Mouse (Mus musculus) MEL (cell line): Measurements from ENCODE around the gene Bcas3. TPM values are rescaled to one million over a fixed set of nuclear protein-coding genes. Genes with fewer than 3 reads are reported as not detected.

Experiments used
- DNase-seq: peaks from one replicate; pipeline ENCODE4 v3.0.0; 2011; ENCODE audit warnings: low read depth, low spot score
- H3K27ac ChIP-seq: 2 replicates; pipeline ENCODE4 v1.5.1; 2012; ENCODE audit warnings: low read depth, mild to moderate bottlenecking, control low read depth, low read length, moderate library complexity; ENCODE audit not compliant: control insufficient read depth
- H3K27me3 ChIP-seq, 2 experiments: fragments of 150-350 bp in 1 of 2; sonication (generic) in 1 of 2; 2 replicates each; pipeline ENCODE4 v1.6.1; 2012; ENCODE audit warnings: low read length in 2 of 2, mild to moderate bottlenecking in 2 of 2, improper control_type of control experiment in 1 of 2, moderate library complexity in 1 of 2; ENCODE audit not compliant: insufficient read depth in 2 of 2, control insufficient read depth in 1 of 2
- H3K36me3 ChIP-seq, 2 experiments: 2 replicates each; pipeline ENCODE4 v1.6.1; 2012 to 2014; ENCODE audit warnings: low read length in 2 of 2, improper control_type of control experiment in 1 of 2, inconsistent platforms in 1 of 2, mild to moderate bottlenecking in 1 of 2; ENCODE audit not compliant: insufficient read depth in 2 of 2, control insufficient read depth in 1 of 2
- H3K4me1 ChIP-seq, 2 experiments: fragments of 150-350 bp in 1 of 2; sonication (generic) in 1 of 2; 2 replicates each; pipeline ENCODE4 v1.6.1; 2012; ENCODE audit warnings: low read length in 2 of 2, improper control_type of control experiment in 1 of 2, mild to moderate bottlenecking in 1 of 2; ENCODE audit not compliant: insufficient read depth in 2 of 2, control insufficient read depth in 1 of 2
- H3K4me3 ChIP-seq, 2 experiments: fragments of 150-350 bp in 1 of 2; sonication (generic) in 1 of 2; 2 replicates each; pipeline ENCODE4 v1.5.1; 2012; ENCODE audit warnings: low read depth in 2 of 2, low read length in 2 of 2, mild to moderate bottlenecking in 2 of 2, moderate library complexity in 2 of 2, control low read depth in 1 of 2, improper control_type of control experiment in 1 of 2; ENCODE audit not compliant: control insufficient read depth in 1 of 2, insufficient read depth in 1 of 2
- H3K79me2 ChIP-seq: 2 replicates; pipeline ENCODE4 v1.6.1; 2012; ENCODE audit warnings: mild to moderate bottlenecking, low read length, moderate library complexity; ENCODE audit not compliant: control insufficient read depth, poor library complexity, insufficient read depth
- H3K9ac ChIP-seq: 2 replicates; pipeline ENCODE4 v1.6.1; 2012; ENCODE audit warnings: low read depth, mild to moderate bottlenecking, control low read depth, low read length, moderate library complexity; ENCODE audit not compliant: control insufficient read depth, poor library complexity, severe bottlenecking
- H3K9me3 ChIP-seq: fragments of 150-350 bp; sonication (generic); replicated peaks from 2 replicates; pipeline ENCODE4 v1.6.1; 2012; ENCODE audit warnings: mild to moderate bottlenecking, low read length, improper control_type of control experiment, moderate library complexity; ENCODE audit not compliant: insufficient read depth
- CTCF ChIP-seq, 3 experiments: IDR thresholded peaks in 2 of 3; conservative IDR thresholded peaks in 1 of 3; 2 replicates each; pipeline ENCODE4 v1.5.1; 2011 to 2012; ENCODE audit warnings: low read length in 3 of 3, low read depth in 2 of 3, mild to moderate bottlenecking in 2 of 3, improper control_type of control experiment in 1 of 3, inconsistent platforms in 1 of 3, mixed read lengths in 1 of 3, moderate library complexity in 1 of 3; ENCODE audit not compliant: control insufficient read depth in 1 of 3, insufficient read depth in 1 of 3, poor library complexity in 1 of 3, severe bottlenecking in 1 of 3
- MAX ChIP-seq: IDR thresholded peaks from 2 replicates; pipeline ENCODE4 v1.6.1; 2011; ENCODE audit warnings: low read length, improper control_type of control experiment
- MAZ ChIP-seq: IDR thresholded peaks from 2 replicates; pipeline ENCODE4 v1.6.1; 2012; ENCODE audit warnings: low read depth, mild to moderate bottlenecking, inconsistent platforms, low read length, improper control_type of control experiment
- MEF2A ChIP-seq: IDR thresholded peaks from 2 replicates; pipeline ENCODE4 v1.6.1; 2014; ENCODE audit warnings: low read depth, mild to moderate bottlenecking, inconsistent platforms, low read length, improper control_type of control experiment; ENCODE audit not compliant: poor library complexity, insufficient replicate concordance, severe bottlenecking; ENCODE audit errors: extremely low read depth
- MXI1 ChIP-seq: IDR thresholded peaks from 2 replicates; pipeline ENCODE4 v1.6.1; 2011; ENCODE audit warnings: mild to moderate bottlenecking, low read depth, low read length, improper control_type of control experiment
- MYC ChIP-seq: IDR thresholded peaks from 2 replicates; pipeline ENCODE4 v1.6.1; 2011; ENCODE audit warnings: low read depth, mild to moderate bottlenecking, low read length, improper control_type of control experiment, moderate library complexity
- NRF1 ChIP-seq: IDR thresholded peaks from 2 replicates; pipeline ENCODE4 v1.6.1; 2014; ENCODE audit warnings: low read depth, mild to moderate bottlenecking, inconsistent platforms, low read length, improper control_type of control experiment, moderate library complexity; ENCODE audit not compliant: poor library complexity, insufficient read depth, severe bottlenecking
- POLR2A ChIP-seq, 2 experiments: IDR thresholded peaks; 2 replicates each; pipeline ENCODE4 v1.6.1; 2011 to 2012; ENCODE audit warnings: low read length in 2 of 2, mild to moderate bottlenecking in 2 of 2, control low read depth in 1 of 2, improper control_type of control experiment in 1 of 2, low read depth in 1 of 2, moderate library complexity in 1 of 2; ENCODE audit not compliant: control insufficient read depth in 1 of 2, insufficient read depth in 1 of 2, poor library complexity in 1 of 2
- POLR2AphosphoS2 ChIP-seq: IDR thresholded peaks from 2 replicates; pipeline ENCODE4 v1.6.1; 2011; ENCODE audit warnings: low read length, improper control_type of control experiment
- RCOR1 ChIP-seq: IDR thresholded peaks from 2 replicates; pipeline ENCODE4 v1.6.1; 2012; ENCODE audit warnings: low read depth, mild to moderate bottlenecking, inconsistent platforms, low read length, improper control_type of control experiment
- SIN3A ChIP-seq: IDR thresholded peaks from 2 replicates; pipeline ENCODE4 v1.6.1; 2012; ENCODE audit warnings: low read length, improper control_type of control experiment, inconsistent platforms
- TBP ChIP-seq: IDR thresholded peaks from 2 replicates; pipeline ENCODE4 v1.8.0; 2011; ENCODE audit warnings: low read depth, low read length, improper control_type of control experiment
- UBTF ChIP-seq: IDR thresholded peaks from 2 replicates; pipeline ENCODE4 v1.6.1; 2012; ENCODE audit warnings: low read depth, mild to moderate bottlenecking, inconsistent platforms, low read length, improper control_type of control experiment, moderate library complexity, borderline replicate concordance; ENCODE audit not compliant: insufficient read depth
- ZC3H11A ChIP-seq: IDR thresholded peaks from 2 replicates; pipeline ENCODE4 v1.6.1; 2012; ENCODE audit warnings: low read depth, mild to moderate bottlenecking, inconsistent platforms, low read length, improper control_type of control experiment
- ZKSCAN1 ChIP-seq: IDR thresholded peaks from 2 replicates; pipeline ENCODE4 v1.6.1; 2012; ENCODE audit warnings: low read depth, mild to moderate bottlenecking, inconsistent platforms, low read length, improper control_type of control experiment, moderate library complexity
- ZMIZ1 ChIP-seq: IDR thresholded peaks from 2 replicates; pipeline ENCODE4 v1.6.1; 2012; ENCODE audit warnings: low read depth, mild to moderate bottlenecking, inconsistent platforms, low read length, improper control_type of control experiment, moderate library complexity
- polyA plus RNA-seq, 2 experiments: library from polyadenylated mRNA; stranded (reverse) in 1 of 2; unstranded in 1 of 2; fragments of >175 nt in 1 of 2; fragments of >200 nt in 1 of 2; gene quantifications; 2 replicates each; pipeline versions ENCODE4 v1.2.1 to v1.2.4; 2012; ENCODE audit warnings: low replicate concordance in 2 of 2, low read depth in 1 of 2; ENCODE audit not compliant: insufficient read length in 2 of 2, insufficient read depth in 1 of 2, missing spikeins in 1 of 2
- total RNA-seq: library from RNA; depleted of rRNA; stranded (reverse); fragments of 300-350 nt; gene quantifications from 2 replicates; pipeline ENCODE4 v1.2.3, GENCODE M21; 2012

The Bcas3 gene
- total and polyA plus RNA-seq, 3 experiments, result 8.6 to 14.7 TPM; not detected in 1

- Histone ChIP-seq H3K27ac (no peak overlapping the region), H3K36me3 (no peaks in the 10 kb centered on the region), H3K79me2 (no peaks in the 10 kb centered on the region), H3K4me1 (no peaks in the 10 kb centered on the region), H3K4me3 (no peak overlapping the region), H3K27me3 (no peaks in the 10 kb centered on the region), H3K9me3 (no peaks in the 10 kb centered on the region), H3K9ac (no peak overlapping the region)
- TF ChIP-seq MYC (no peak), ZKSCAN1 (no peak), MAX (no peak), TBP (no peak), MEF2A (no peak), RCOR1 (no peak), SIN3A (no peak), NRF1 (no peak), POLR2AphosphoS2 (no peak), ZC3H11A (no peak), MAZ (no peak), MXI1 (no peak), POLR2A (IDR thresholded peaks at IDR 0.05; ENCODE audit: control insufficient read depth in 1 of 2, insufficient read depth in 1 of 2, low read depth in 1 of 2, low read length in 2 of 2, poor library complexity in 1 of 2) (no peak), UBTF (no peak), CTCF (IDR thresholded peaks at IDR 0.05 in 2 of 3, conservative IDR thresholded peaks at IDR 0.05 in 1 of 3; ENCODE audit: control insufficient read depth in 1 of 3, insufficient read depth in 1 of 3, low read depth in 2 of 3, low read length in 3 of 3, poor library complexity in 1 of 3, severe bottlenecking in 1 of 3) (no peak)
- DNase-seq, result no peak
Measured at GRCm38 (mm10) chr11:85485197-85485940, 132.4 kb downstream of the Bcas3 start.

GRCm38 (mm10) chr11:85487501-85487900 lies 134.5 kb downstream of the Bcas3 start:
- Histone ChIP-seq H3K79me2 (no peaks in the 10 kb centered on the region), H3K27me3 (no peaks in the 10 kb centered on the region)

More at GRCm38 (mm10) chr11:85487501-85487900, 134.5 kb downstream of the Bcas3 start:
- no peak overlapping the region for H3K27ac ChIP-seq
- H3K9ac ChIP-seq, result no peak overlapping the region
- H3K4me1 ChIP-seq, result no peaks in the 10 kb centered on the region
- no peak for TF ChIP-seq ZMIZ1
- H3K36me3 ChIP-seq, result no peaks in the 10 kb centered on the region; a peak in 1 of 4 replicates
- H3K4me3 ChIP-seq, result no peak overlapping the region
- no peaks in the 10 kb centered on the region for H3K9me3 ChIP-seq
- no peak for DNase-seq
